Mouse (Mus musculus) CH12F3 (cell line): ENCODE data around the gene Rac3.
"Not testable (repeated sequence)": the region's sequence is repeated elsewhere in the genome, so short reads cannot be mapped to it uniquely, and the experiment has no call there.

Source experiments
- in situ Hi-C: fragments of 300-500 bp; cut with MboI; formaldehyde crosslinking; loops from 2 replicates; pipeline ENCODE4 v1.14.3; 2020; ENCODE audit warnings: low sequenced_read_pairs

The Rac3 gene

GRCm38 (mm10) chr11:120721124-120722066, at the start of gene Rac3:
Rac3 (plus strand) TSS chr11:120721470.
- in situ Hi-C loops: no loop called here

- in situ Hi-C loops: no loop called here
These were observed 48.3 kb upstream of the Rac3 start, which contains the start of gene Aspscr1 for GRCm38 (mm10) chr11:120672687-120673593. Aspscr1 (plus strand) TSS chr11:120672973.

DNA sequence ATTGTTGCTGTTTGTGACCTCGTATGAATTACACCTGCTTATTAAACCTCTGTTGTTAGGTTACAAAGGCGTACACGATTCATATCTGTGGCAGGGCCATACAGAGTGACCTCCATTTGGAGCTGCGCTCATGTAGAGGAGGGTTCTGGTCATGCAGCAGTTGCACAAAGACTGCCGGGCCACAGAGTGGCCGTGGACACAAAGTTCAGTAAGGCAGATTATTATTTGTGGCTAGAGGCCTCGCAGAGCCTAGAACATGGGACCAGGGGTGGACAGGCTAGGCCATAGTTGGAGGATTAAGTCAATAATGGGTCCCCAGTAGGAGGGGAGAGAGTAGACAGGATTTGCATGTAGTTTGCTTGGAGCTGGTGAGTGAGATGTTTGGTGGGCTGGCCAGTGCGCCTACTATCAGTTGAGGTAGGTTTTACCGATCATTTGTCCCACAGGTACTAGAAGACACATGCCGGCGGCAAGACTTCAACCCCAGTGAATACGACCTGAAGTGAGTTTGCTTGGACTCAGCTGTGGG, 47.6 kb upstream of the Rac3 start:
- in situ Hi-C loops: no loop called here

DNA sequence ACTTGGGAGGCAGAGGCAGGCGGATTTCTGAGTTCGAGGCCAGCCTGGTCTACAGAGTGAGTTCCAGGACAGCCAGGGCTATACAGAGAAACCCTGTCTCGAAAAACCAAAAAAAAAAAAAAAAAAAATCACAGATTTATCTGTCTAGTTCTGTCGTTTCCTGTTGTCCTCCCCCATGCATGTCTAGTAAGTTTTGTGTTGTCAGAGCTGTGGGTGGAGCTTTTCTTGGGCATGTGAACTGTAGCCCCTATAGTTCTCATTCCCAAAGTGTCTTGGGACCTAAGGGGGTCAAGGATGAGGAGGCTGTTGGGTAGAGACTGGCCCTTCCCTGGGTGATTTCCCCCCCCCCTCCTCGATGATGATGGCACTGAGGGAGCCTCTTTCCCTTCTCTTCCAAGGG, 45.4 kb upstream of the Rac3 start:
- in situ Hi-C loops: not testable (repeated sequence)

- in situ Hi-C loops: no loop called here
These were observed 44.3 kb upstream of the Rac3 start for GRCm38 (mm10) chr11:120676951-120677350.

DNA sequence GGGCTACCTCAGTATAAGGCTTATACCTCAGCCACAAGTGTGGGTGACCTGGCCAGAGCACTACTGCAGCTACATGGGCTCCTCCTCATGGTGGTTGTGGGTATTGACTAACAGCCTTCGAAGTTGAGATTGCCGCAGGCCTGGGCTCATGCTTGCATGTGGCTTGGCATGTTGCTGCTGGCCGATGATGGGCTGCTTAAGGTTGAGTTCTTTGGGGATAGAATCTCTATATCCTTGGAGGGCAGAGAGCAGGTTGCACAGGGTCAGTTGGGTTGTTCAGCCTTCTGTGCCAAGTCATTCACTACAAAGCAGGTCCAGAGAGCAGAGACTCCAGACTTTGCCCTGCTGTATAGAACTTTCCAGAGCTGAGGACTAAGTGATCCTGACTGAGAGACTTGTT, 41.4 kb upstream of the Rac3 start:
- in situ Hi-C loops: no loop called here

DNA sequence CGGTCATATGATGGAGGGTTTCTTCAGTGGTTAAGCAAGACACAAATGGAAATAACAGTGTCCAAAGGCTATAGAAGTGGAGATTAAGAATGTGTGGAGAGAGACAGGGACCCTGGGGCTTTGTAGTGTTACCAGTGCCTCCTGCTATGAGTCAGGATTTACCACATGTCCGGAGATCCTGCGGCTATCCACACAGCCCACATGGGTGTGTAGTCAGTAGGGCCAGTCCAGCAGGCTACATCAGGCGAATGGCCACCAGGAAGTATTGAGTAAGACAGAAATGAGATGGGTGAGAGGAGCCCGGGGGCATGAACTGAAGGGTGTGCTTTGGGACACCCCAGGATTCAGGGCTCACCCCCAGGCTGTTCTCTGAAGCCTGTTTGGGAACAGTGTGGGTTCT, 38.6 kb upstream of the Rac3 start:
- in situ Hi-C loops: no loop called here

- in situ Hi-C loops: no loop called here
These were observed 37.7 kb upstream of the Rac3 start for GRCm38 (mm10) chr11:120683536-120683935.

DNA sequence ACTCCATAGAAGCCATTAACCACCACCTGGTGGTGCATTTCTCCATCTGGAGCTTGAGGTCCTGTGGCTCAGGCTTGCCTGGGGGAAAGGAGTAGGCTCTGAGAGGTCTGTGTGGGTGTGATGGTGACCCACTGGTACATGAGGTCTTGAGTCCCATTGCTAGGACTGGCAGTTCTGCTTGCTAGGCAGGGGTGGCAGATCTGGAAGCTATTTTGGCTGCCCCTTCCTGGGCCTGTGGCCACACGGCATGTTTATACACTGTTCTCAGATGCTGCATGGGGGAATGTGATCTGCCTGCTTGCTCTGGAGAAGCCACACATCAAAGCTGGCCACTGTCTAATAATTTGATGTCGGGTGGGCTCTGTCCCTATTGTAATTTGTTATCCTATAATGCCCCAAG, 37.2 kb upstream of the Rac3 start:
- in situ Hi-C loops: no loop called here

DNA sequence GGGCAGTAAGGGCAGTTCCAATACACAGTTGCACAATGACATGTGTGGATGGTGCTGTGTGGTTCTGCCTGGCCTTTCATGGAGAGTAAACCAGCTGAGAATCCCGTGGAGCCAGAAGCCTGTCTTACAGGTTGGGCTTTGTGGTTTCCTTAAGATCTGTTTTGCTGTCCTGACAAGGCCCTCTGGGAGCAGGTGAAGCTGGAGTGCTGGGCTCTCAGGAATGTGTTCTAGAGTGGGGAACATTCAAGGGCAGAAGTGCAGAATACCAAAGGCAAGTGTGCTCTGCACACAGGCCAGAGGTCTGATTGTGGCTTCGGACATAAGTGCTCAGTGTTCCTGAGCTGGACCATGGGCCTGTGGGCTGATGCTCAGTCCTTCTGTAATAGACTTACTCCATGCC, 36.6 kb upstream of the Rac3 start:
- in situ Hi-C loops: no loop called here

- in situ Hi-C loops: no loop called here
These were observed 34.5 kb upstream of the Rac3 start for GRCm38 (mm10) chr11:120686650-120687272.

DNA sequence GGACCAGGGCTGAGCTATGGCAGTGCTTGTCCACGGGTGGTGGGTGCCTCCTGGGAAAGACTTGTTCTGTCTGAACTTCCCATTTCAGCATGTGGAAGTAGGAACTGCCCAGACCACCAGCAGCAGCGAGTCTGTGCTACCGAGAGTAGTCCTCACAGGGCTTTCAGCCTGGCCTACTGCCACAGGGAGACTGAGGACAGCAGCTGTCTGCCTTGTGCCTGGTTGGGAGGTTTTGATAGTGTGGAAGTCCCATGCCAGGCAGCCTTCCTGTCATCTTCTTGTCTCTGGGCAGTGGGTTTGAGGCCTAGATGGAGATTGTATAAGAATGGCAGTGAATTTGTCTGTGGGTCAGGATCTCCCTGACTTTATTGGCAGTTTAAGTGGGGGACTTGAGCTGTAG, 31.9 kb upstream of the Rac3 start:
- in situ Hi-C loops: no loop called here

DNA sequence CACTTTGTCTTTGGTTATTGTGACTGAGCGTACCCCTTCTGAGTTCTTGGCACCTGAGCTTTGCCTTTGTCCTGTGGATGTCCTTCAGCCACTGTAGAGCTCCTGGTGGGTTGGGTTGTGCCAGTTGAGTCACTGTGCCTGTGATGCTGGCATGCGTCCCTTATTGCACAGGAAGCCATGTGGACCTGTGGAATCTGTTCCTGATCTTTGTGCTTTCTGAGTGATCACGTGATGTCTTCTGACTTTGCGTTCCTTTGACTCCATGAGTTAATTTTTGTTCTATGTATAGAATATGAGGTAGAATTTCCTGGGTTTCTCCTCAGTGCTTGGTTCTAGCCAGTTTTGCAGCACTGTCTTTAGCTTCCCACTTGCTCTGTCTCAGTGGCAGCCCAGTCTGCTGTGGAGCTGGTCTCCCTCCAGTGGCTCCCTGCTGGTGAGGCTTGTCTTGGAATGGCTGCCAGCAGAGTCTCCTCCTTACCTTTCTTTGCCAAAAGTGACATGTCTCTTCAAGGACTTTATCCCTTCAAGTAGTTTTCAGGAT, 28.7 kb upstream of the Rac3 start:
- in situ Hi-C loops: no loop called here

GRCm38 (mm10) chr11:120693461-120693860, 27.8 kb upstream of the Rac3 start:
- in situ Hi-C loops: no loop called here

DNA sequence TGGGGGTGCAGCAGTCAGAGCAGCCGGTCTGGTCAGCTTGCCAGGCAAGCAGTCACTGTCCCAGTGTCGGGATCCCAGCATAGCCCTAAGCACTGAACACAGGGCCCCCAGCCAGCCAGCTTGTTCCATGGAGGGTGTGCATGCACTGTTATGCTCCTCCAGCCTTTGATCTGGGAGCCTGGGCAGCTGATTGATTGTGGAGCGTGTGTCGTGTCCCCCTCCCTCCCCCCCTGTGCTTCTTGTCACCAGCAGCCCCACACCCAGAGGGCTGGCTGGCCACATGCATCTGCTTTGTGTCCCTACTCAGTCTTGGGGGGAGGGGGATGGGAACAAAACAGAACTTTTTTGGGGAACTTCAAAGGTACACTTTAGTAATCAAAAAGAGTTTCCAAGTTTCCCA, 26.1 kb upstream of the Rac3 start:
- in situ Hi-C loops: no loop called here

GRCm38 (mm10) chr11:120695641-120696040, 25.6 kb upstream of the Rac3 start:
- in situ Hi-C loops: no loop called here

- in situ Hi-C loops: no loop called here
These were observed 24.7 kb upstream of the Rac3 start for GRCm38 (mm10) chr11:120696568-120696967.

- in situ Hi-C loops: no loop called here
These were observed 23.5 kb upstream of the Rac3 start for GRCm38 (mm10) chr11:120697741-120698140.

DNA sequence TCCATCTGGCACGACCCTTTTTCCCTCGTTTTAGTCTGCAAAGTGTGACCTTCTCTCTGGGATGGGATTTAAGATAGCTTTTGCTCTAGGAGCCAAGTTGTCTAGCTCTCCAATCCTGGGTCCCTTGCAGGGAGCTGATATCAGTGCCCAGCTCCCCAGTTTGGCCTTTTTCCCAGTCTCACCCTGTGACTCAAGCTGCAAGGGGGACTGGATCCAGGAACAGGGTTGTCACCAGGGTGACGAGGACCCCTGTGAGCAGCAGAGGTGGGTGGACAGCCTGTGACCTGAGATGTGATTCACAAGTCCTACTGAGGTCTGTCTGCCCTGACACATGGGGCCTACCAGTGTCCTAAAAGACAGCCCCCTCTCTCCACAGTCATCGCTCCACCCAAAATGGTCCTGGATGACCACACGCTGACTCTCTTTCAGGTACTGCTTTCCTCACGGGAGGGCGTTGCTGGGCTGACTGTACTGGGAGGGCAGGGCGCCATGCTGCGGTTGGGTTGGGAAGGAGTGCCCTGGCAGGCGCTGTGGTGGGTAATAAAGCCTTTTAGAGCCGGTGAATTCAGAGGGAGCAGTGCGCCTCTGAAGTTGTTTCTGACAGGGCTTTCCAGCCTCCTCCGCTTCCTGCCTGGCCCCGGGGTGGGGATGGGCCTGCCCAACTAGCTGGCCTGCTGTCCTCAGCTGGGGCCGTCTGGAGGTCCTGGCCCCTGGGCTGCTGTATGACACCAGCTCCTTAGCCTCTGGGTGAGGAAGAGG, 17.4 kb upstream of the Rac3 start:
- in situ Hi-C loops: no loop called here
